Mouse (Mus musculus) stomach, embryonic 15.5 days (tissue): ENCODE results near the gene Sox15. TPM values are rescaled to one million over a fixed set of nuclear protein-coding genes. Genes with fewer than 3 reads are reported as not detected.

Source experiments
- ATAC-seq: fragments of 200-750 bp; cut with Nextera tagmentation; 2 replicates; pipeline ENCODE4 v1.8.0; 2017; ENCODE audit warnings: low read depth, moderate number of reproducible peaks, moderate TSS enrichment; ENCODE audit not compliant: insufficient read depth, low FRiP score
- H3K27ac ChIP-seq: fragments of 300-500 bp; sonication (generic); 2 replicates; pipeline ENCODE4 v1.5.1; 2015; ENCODE audit warnings: mild to moderate bottlenecking, inconsistent platforms
- H3K27me3 ChIP-seq: fragments of 300-500 bp; sonication (generic); replicated peaks from 2 replicates; pipeline ENCODE4 v1.6.1; 2015; ENCODE audit warnings: inconsistent platforms
- H3K36me3 ChIP-seq: fragments of 300-500 bp; sonication (generic); 2 replicates; pipeline ENCODE4 v1.6.1; 2015; ENCODE audit warnings: inconsistent platforms
- H3K4me1 ChIP-seq: fragments of 300-500 bp; sonication (generic); 2 replicates; pipeline ENCODE4 v1.6.1; 2015; ENCODE audit warnings: inconsistent platforms
- H3K4me2 ChIP-seq: fragments of 300-500 bp; sonication (generic); 2 replicates; pipeline ENCODE4 v1.6.1; 2015; ENCODE audit warnings: mild to moderate bottlenecking, inconsistent platforms
- H3K4me3 ChIP-seq: fragments of 300-500 bp; sonication (generic); replicated peaks from 2 replicates; pipeline ENCODE4 v1.5.1; 2015; ENCODE audit warnings: inconsistent platforms
- H3K9ac ChIP-seq: fragments of 300-500 bp; sonication (generic); 2 replicates; pipeline ENCODE4 v1.6.1; 2015; ENCODE audit warnings: inconsistent platforms
- H3K9me3 ChIP-seq: fragments of 300-500 bp; sonication (generic); 2 replicates; pipeline ENCODE4 v1.6.1; 2016; ENCODE audit warnings: inconsistent platforms
- WGBS: fragments of 180-500 bp; shearing (Covaris S2); methylation state at CpG from one replicate; pipeline ENCODE4 v1.1.7; 2015; 5-methylcytosine and 5-hydroxymethylcytosine counted together
- polyA plus RNA-seq: library from polyadenylated mRNA; unstranded; fragments of >200 nt; fragmentation: Nextera tagmentation; extraction: Ambion mirVana; gene quantifications from 2 replicates; pipeline ENCODE4 v1.2.1, GENCODE M21; 2015

Sox15 gene
- polyA plus RNA-seq, 1 experiment from 2014 or later: 6.0 TPM

GRCm38 (mm10) chr11:69653399-69653798, 1.7 kb upstream of the Sox15 start:
- Histone ChIP-seq H3K9ac (no peak overlapping the region), H3K36me3 (peaks cover 56% of the 10 kb centered on the region), H3K27ac (no peak overlapping the region), H3K4me2 (no peak overlapping the region), H3K4me3 (no peak overlapping the region), H3K9me3 (no peaks in the 10 kb centered on the region), H3K4me1 (peaks cover 20% of the 10 kb centered on the region), H3K27me3 (no peaks in the 10 kb centered on the region)
- no peak for ATAC-seq
- WGBS: 69% methylated on average over 5 of the region's 5 CpGs

DNA sequence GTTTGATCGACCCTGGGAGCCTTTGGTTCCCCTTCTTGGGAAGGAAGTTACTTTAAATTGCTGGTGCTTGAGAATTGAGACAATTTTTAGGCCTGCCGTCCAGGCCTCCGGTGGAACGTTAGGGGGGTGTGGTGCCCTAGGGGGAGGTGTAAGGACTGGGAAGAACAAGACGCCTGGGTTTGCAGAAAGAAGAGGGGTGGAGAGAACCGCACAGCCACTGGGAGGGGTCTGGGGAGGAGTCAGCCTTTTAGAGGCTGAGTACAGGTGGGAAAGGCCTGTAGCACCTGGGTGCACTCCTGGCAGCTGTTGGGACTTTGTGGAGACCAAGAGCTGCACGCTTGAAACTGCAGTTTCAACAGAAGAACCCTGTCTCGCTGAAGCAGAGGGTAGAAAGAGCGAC, 354 bp upstream of the Sox15 start:
- Histone ChIP-seq H3K36me3 (peaks cover 52% of the 10 kb centered on the region), H3K27me3 (no peaks in the 10 kb centered on the region), H3K9me3 (no peaks in the 10 kb centered on the region), H3K27ac (peak overlapping the region; percentile 86), H3K4me1 (peaks cover 20% of the 10 kb centered on the region), H3K4me2 (peak overlapping the region; percentile 40; the same call in 1 of the 2 replicates), H3K9ac (no peak overlapping the region), H3K4me3 (peak overlapping the region; percentile 22; the same call in 1 of the 2 replicates)
- 34% methylated on average over 9 of the region's 9 CpGs for WGBS
- ATAC-seq: 0 out of 2 replicates have a peak, but pooled peaks have one; percentile 18

DNA sequence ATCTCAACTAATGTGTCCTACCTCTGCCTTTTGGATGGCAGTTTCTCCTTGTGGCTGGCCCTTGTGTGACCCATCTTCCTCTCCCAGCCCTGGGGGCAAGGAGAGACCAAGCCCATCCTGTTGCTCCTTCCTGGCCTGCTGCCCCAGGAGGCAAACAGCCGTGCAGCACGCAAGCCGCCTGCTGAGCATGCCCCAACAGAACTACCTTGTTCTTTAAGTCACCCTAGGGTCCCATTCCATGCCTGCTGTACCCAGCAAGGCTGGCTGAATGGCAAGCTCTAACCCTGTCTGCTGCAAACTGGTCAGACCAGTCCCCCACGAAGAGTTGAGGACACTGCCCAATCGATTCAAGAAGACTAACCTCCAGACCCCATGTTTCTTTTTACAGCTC, 946 bp downstream of the Sox15 start:
- peak overlapping the region; percentile 86 for H3K27ac ChIP-seq
- peak overlapping the region; percentile 5; the same call in 1 of the 2 replicates for H3K9ac ChIP-seq
- H3K9me3 ChIP-seq: no peaks in the 10 kb centered on the region
- WGBS: 76% methylated on average over 5 of the region's 5 CpGs
- ATAC-seq: no peak
- no peaks in the 10 kb centered on the region for H3K27me3 ChIP-seq
- peaks cover 20% of the 10 kb centered on the region for H3K4me1 ChIP-seq
- H3K36me3 ChIP-seq: peaks cover 39% of the 10 kb centered on the region
- peak overlapping the region; percentile 40 for H3K4me2 ChIP-seq
- peak overlapping the region; percentile 22; the same call in 1 of the 2 replicates for H3K4me3 ChIP-seq

DNA sequence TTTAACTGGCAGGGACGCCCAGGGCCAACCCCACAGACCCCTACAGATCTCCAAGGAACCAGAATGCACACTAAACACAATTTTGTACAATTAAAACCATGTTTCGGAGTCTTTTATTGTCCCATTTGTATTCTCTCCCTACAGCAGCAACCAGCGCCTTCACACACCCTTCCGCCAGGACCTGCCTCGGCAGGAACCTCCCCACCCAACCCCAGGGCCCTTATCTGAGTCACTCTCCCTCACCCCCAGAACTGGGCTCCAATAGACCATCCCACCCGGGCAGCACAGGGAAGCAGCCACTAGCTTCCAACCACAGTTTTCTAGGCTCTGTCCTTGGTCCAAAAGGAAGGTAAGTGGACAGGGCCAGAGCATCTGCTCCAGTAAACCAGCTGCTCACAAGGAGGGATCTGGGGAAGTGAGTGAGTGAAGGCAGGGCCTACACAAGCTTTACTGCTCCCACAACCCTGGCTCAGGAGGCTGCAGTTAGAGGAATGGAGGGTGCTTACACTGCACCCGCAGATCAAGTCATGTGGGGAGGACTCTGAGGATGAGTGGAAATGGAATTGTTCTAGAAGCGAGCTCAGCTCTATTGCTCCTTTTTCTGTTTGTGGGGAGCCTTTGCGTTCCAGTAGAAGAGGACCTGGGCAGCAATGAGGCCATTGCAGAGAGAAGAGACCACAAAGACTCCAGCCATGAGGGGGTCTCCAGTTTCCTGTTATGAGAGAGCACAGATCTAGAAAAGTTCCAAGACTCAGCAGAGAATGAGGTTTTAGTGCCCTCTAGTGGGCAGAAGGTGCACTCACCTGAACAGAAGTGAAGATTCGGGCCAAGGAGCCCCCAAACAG, 1.7 kb downstream of the Sox15 start:
- Histone ChIP-seq H3K36me3 (peaks cover 34% of the 10 kb centered on the region), H3K27ac (peak overlapping the region; percentile 86), H3K9me3 (no peaks in the 10 kb centered on the region), H3K4me2 (peak overlapping the region; percentile 40), H3K9ac (peak overlapping the region; percentile 4; the same call in 1 of the 2 replicates), H3K4me1 (peaks cover 27% of the 10 kb centered on the region), H3K27me3 (no peaks in the 10 kb centered on the region), H3K4me3 (peak overlapping the region; percentile 13; the same call in 1 of the 2 replicates)
- ATAC-seq: no peak
- WGBS: 67% methylated on average over 10 of the region's 10 CpGs

GRCm38 (mm10) chr11:69657462-69657881, 2.4 kb downstream of the Sox15 start:
- ATAC-seq: no peak
- Histone ChIP-seq H3K27ac (peak overlapping the region; percentile 0; the same call in 1 of the 2 replicates), H3K36me3 (peaks cover 28% of the 10 kb centered on the region), H3K4me2 (no peak overlapping the region), H3K4me3 (no peak overlapping the region), H3K4me1 (peaks cover 27% of the 10 kb centered on the region), H3K9me3 (no peaks in the 10 kb centered on the region), H3K27me3 (no peaks in the 10 kb centered on the region), H3K9ac (no peak overlapping the region)
- WGBS: 79% methylated on average over 15 of the region's 15 CpGs

GRCm38 (mm10) chr11:69661221-69661881, 6.2 kb downstream of the Sox15 start:
- peak overlapping the region; percentile 50 for H3K9ac ChIP-seq
- no peaks in the 10 kb centered on the region for H3K9me3 ChIP-seq
- peak overlapping the region; percentile 61 for H3K4me3 ChIP-seq
- peaks cover 43% of the 10 kb centered on the region for H3K36me3 ChIP-seq
- peaks cover 18% of the 10 kb centered on the region for H3K4me1 ChIP-seq
- ATAC-seq: no peak
- no peaks in the 10 kb centered on the region for H3K27me3 ChIP-seq
- WGBS: 70% methylated on average over 3 of the region's 3 CpGs
- H3K4me2 ChIP-seq: peak overlapping the region; percentile 55
- H3K27ac ChIP-seq: peak overlapping the region; percentile 98

DNA sequence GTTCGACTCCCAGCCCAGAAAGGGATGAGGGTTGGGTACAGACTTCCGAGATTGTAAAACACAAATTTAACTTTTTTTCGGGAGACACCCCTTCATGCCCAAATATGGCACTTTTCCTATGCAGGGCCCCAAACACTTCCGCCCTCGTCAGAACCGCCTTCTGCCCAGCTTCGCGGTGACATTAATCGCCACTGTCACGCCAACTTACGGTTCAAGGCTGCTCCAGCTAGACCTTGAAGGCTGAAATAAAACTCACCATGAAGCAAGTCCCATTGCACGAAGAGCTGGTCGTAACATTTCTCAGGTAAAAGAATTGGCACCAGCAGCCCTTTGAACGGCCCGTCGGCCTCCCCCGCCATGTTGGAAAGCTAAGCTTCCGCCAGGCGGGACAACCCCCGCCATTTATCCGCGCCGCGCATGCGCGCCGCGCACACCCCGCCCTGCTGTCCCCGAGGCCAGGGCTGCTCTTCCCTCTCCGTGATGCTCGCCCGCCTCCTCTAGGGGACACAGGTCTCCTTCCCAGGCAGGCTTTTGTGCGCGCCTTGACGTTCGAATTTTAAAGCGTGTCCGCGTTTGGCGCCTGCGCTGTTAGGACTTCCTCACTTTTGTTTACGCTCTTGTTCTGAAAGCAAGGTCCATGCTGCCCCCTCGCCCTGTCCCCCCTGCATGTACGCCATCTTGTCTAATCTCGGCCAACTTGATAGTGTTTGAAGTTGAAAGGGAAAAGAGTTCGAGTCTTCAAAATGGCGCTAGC, 7.3 kb downstream of the Sox15 start, which contains the start of gene Mpdu1:
Gene Mpdu1, minus strand, starts transcription at position 430 of the 754 bp plus-strand sequence.
- Histone ChIP-seq H3K4me1 (peaks cover 15% of the 10 kb centered on the region), H3K4me2 (peak within 1 kb of the TSS; percentile 55), H3K36me3 (peaks cover 39% of the 10 kb centered on the region), H3K9me3 (no peaks in the 10 kb centered on the region), H3K27me3 (no peaks in the 10 kb centered on the region), H3K4me3 (peak within 1 kb of the TSS; percentile 61), H3K27ac (peak within 1 kb of the TSS; percentile 98), H3K9ac (peak within 1 kb of the TSS; percentile 50)
- peak; percentile 96 for ATAC-seq
- under 1% methylated on average over 48 of the region's 48 CpGs for WGBS

DNA sequence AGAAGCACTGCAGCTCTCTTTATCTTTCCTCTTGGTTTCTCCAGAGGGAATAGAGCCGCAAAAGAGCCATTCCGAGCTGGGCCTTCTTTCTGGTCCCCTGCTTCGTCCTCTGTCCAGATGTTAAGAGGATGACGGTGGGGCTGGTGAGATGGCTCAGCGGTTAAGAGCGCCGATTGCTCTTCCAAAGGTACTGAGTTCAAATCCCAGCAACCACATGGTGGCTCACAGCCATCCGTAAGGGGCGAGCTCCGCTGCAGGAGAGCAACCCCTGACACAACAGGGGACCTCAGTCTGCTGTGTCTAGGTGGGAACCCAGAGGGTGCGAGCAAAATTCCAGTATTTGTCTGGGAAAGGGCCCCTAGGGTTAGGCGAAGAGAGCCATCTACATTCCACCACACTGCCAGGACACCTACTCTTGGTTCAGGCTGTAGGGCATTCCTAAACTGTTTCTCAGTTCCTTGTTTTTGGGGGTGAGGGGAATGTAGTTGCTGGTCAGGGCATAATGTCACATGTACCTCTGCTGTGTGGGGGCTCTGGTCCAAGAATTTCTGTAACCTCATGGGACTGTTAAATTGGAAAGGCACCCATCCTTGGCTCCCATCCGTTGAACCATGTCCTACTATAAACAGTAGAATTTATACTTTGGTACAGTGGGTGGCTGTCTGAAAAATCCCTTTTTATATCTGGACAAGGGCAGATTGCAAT, 8.0 kb downstream of the Sox15 start:
- ATAC-seq: no peak

DNA sequence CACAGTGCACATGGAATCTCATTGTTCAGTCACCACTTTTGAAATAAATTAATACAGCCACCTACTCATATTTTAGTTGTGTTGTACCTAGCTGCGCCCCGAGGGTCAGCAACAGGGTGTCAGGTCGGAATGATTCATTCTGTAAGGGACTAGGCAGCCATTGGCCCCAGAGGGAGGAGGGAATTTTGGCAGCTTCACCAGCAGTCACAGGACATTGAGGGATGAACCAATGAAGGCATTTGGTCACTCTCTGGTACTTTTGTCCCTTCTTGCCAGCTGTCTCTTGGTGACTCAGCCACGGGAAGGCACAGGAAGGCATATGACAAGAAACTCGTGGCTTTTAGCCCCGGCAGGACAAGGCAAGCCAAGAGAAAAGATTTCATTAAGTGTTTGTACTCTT, 8.7 kb downstream of the Sox15 start:
- Histone ChIP-seq H3K9ac (no peak overlapping the region), H3K27me3 (no peaks in the 10 kb centered on the region), H3K36me3 (peaks cover 46% of the 10 kb centered on the region), H3K9me3 (no peaks in the 10 kb centered on the region), H3K27ac (peak overlapping the region; percentile 98; the same call in 1 of the 2 replicates), H3K4me3 (no peak overlapping the region), H3K4me1 (peaks cover 15% of the 10 kb centered on the region), H3K4me2 (no peak overlapping the region)
- no peak for ATAC-seq
- 75% methylated on average over 6 of the region's 6 CpGs for WGBS

More for the DNA sequence above, 8.0 kb downstream of the Sox15 start:
- Histone ChIP-seq H3K27me3 (no peaks in the 10 kb centered on the region), H3K4me2 (peak overlapping the region; percentile 55), H3K9me3 (no peaks in the 10 kb centered on the region), H3K9ac (peak overlapping the region; percentile 18; the same call in 1 of the 2 replicates), H3K36me3 (peaks cover 46% of the 10 kb centered on the region), H3K27ac (peak overlapping the region; percentile 98), H3K4me1 (peaks cover 15% of the 10 kb centered on the region), H3K4me3 (peak overlapping the region; percentile 61)
- 59% methylated on average over 13 of the region's 13 CpGs for WGBS

DNA sequence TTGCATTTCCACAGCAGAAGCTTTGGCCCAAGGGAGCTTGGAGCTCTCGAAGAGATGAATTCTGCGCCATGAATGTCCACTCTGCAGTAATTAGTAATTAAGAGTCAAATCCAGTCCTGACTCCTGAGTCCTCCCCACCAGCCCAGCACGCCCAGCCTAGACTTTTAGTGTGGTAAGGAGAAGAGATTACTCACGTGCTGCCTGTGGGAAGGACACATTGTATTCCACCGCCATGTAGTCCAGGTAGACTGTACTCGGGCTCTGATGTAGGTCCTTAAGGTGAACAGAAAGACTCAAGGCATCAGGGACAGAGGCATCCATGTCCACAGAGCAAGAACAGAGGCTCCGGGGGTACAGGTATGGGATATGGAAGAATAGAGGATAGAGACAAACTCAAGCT, 9.7 kb downstream of the Sox15 start:
- Histone ChIP-seq H3K27me3 (no peaks in the 10 kb centered on the region), H3K9ac (no peak overlapping the region), H3K4me2 (no peak overlapping the region), H3K9me3 (no peaks in the 10 kb centered on the region), H3K36me3 (peaks cover 50% of the 10 kb centered on the region), H3K27ac (no peak overlapping the region; the same call in 1 of the 2 replicates), H3K4me1 (peaks cover 22% of the 10 kb centered on the region), H3K4me3 (no peak overlapping the region)
- no peak for ATAC-seq
- 89% methylated on average over 7 of the region's 7 CpGs for WGBS

- peak overlapping the region; percentile 59; the same call in 1 of the 2 replicates for H3K27ac ChIP-seq
- H3K4me3 ChIP-seq: no peak overlapping the region
- no peaks in the 10 kb centered on the region for H3K27me3 ChIP-seq
- H3K4me2 ChIP-seq: peak overlapping the region; percentile 8; the same call in 1 of the 2 replicates
- no peaks in the 10 kb centered on the region for H3K9me3 ChIP-seq
- no peak overlapping the region for H3K9ac ChIP-seq
- peaks cover 26% of the 10 kb centered on the region for H3K4me1 ChIP-seq
- WGBS: 68% methylated on average over 9 of the region's 9 CpGs
- ATAC-seq: no peak
- peaks cover 50% of the 10 kb centered on the region for H3K36me3 ChIP-seq
Measured at GRCm38 (mm10) chr11:69665457-69665960, 10.4 kb downstream of the Sox15 start.
